8 mouse cellular contexts compared by ENCODE assay signal in the genomic region with DNA sequence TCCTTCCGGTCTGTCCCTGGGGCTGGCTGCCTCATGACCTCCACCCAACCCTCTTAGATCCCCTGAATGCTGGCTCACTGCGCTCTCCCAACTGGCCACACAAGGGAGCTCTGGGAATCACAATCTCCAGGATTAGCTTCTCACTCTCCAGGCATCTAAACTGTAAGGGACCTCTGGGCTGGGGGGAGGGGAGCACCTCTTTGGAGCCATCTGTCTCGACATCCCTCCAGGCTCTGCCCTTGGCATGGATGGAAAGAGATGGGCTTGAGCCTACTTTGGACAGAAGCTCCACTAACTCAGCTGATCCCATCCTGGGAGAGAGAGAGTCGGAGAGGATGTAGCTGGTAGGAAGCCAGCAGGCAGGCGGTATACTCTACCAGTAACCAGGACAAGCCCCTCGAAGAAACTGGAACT. TPM values are rescaled to one million over a fixed set of nuclear protein-coding genes. Genes with fewer than 3 reads are reported as not detected.
DNase-seq lines count a peak whose midpoint lies in the region; ATAC-seq lines count a peak whose summit lies in the region.

No protein-coding gene starts in this region.

- no peak overlapping the region for H3K4me3 ChIP-seq in heart, embryonic 12.5 days
- H3K4me3 ChIP-seq in kidney, embryonic 15.5 days (replicated peaks), result peak overlapping the region; percentile 2; the same call in 1 of the 2 replicates

- no peaks in the 10 kb centered on the region for H3K27me3 ChIP-seq in heart, embryonic 12.5 days (replicated peaks)
- H3K27me3 ChIP-seq in kidney, embryonic 15.5 days, result no peaks in the 10 kb centered on the region

- no peaks in the 10 kb centered on the region for H3K9me3 ChIP-seq in heart, embryonic 12.5 days (replicated peaks)
- no peaks in the 10 kb centered on the region for H3K9me3 ChIP-seq in kidney, embryonic 15.5 days (replicated peaks)

- WGBS in heart, embryonic 12.5 days, result 22% methylated on average over 6 of the region's 6 CpGs
- WGBS in kidney, embryonic 15.5 days, result 37% methylated on average over 6 of the region's 6 CpGs

- peak overlapping the region; percentile 50 for H3K9ac ChIP-seq in heart, embryonic 12.5 days
- 0 out of 2 replicates have a peak overlapping the region, but pooled peaks have one; percentile 4 for H3K9ac ChIP-seq in kidney, embryonic 15.5 days

- ATAC-seq in heart, embryonic 12.5 days (ENCODE audit: insufficient number of reproducible peaks, low FRiP score), result no peak
- no peak for ATAC-seq in kidney, embryonic 15.5 days (replicated peaks; ENCODE audit: low FRiP score)

- H3K27ac ChIP-seq in heart, embryonic 12.5 days (ENCODE audit: poor library complexity, severe bottlenecking), result peak overlapping the region; percentile 74
- H3K27ac ChIP-seq in kidney, embryonic 15.5 days, result peak overlapping the region; percentile 96

- H3K4me1 ChIP-seq in heart, embryonic 12.5 days (replicated peaks), result peaks cover 44% of the 10 kb centered on the region
- peaks cover 49% of the 10 kb centered on the region for H3K4me1 ChIP-seq in kidney, embryonic 15.5 days

- peak overlapping the region; percentile 85 for H3K4me2 ChIP-seq in heart, embryonic 12.5 days
- H3K4me2 ChIP-seq in kidney, embryonic 15.5 days, result 0 out of 2 replicates have a peak overlapping the region, but pooled peaks have one; percentile 85

- peak; percentile 64 for DNase-seq in adrenal gland, postnatal 14 days
- DNase-seq in adrenal gland, postnatal 4 days (ENCODE audit: low spot score in 2 of 2), result no peak
- peak; percentile 83 for DNase-seq in cerebellum, postnatal 14 days
- peak; percentile 39 for DNase-seq in mesoderm, embryonic 11.5 days (ENCODE audit: low read depth, low spot score)
- DNase-seq in layer of hippocampus, postnatal 36 days, result no peak
- DNase-seq in layer of hippocampus, postnatal 25 days (ENCODE audit: extremely low spot score in 1 of 2, low spot score in 1 of 2), result no peak

- peaks cover 17% of the 10 kb centered on the region; the same call in 1 of the 2 replicates for H3K36me3 ChIP-seq in heart, embryonic 12.5 days
- H3K36me3 ChIP-seq in kidney, embryonic 15.5 days, result peaks cover 19% of the 10 kb centered on the region

RNA-seq across cellular contexts. Expression of a gene that starts 1.7 kb away (rescaled TPM):
- 83.2 and 110 TPM in 2 replicates for total RNA-seq in adrenal gland, postnatal 14 days (2021)
- 100 to 1,000 TPM; 167 to 207 TPM for total RNA-seq in adrenal gland, postnatal 4 days (2021)
- polyA plus RNA-seq in heart, embryonic 12.5 days (2016; fragmentation: Nextera tagmentation; extraction: Ambion mirVana), result 124 and 130 TPM in 2 replicates
- polyA plus RNA-seq in kidney, embryonic 15.5 days (2015; fragmentation: Nextera tagmentation; extraction: Ambion mirVana), result 138 and 160 TPM in 2 replicates
- total RNA-seq in layer of hippocampus, postnatal 36 days (2021), result 10 to 100 TPM; 51.0 to 58.7 TPM
- total RNA-seq in layer of hippocampus, postnatal 25 days (2021), result 10 to 100 TPM; 50.0 to 56.5 TPM

RNA-seq across cellular contexts. Expression of a gene that starts 14.0 kb away (rescaled TPM):
- 5.0 and 6.2 TPM in 2 replicates for total RNA-seq in adrenal gland, postnatal 14 days (2021)
- total RNA-seq in adrenal gland, postnatal 4 days (2021), result 10 to 100 TPM; 11.5 to 13.0 TPM
- polyA plus RNA-seq in heart, embryonic 12.5 days (2016; fragmentation: Nextera tagmentation; extraction: Ambion mirVana), result 19.9 and 20.2 TPM in 2 replicates
- polyA plus RNA-seq in kidney, embryonic 15.5 days (2015; fragmentation: Nextera tagmentation; extraction: Ambion mirVana), result 17.0 and 19.2 TPM in 2 replicates
- 10 to 100 TPM; 33.5 to 38.7 TPM for total RNA-seq in layer of hippocampus, postnatal 36 days (2021)
- total RNA-seq in layer of hippocampus, postnatal 25 days (2021), result 10 to 100 TPM; 33.3 to 42.0 TPM

RNA-seq across cellular contexts. Expression of a gene that starts 29.0 kb away (rescaled TPM):
- 41.1 and 52.4 TPM in 2 replicates for total RNA-seq in adrenal gland, postnatal 14 days (2021)
- 10 to 100 TPM; 53.8 to 57.6 TPM for total RNA-seq in adrenal gland, postnatal 4 days (2021)
- polyA plus RNA-seq in heart, embryonic 12.5 days (2016; fragmentation: Nextera tagmentation; extraction: Ambion mirVana), result 21.0 and 25.9 TPM in 2 replicates
- polyA plus RNA-seq in kidney, embryonic 15.5 days (2015; fragmentation: Nextera tagmentation; extraction: Ambion mirVana), result 22.7 and 26.9 TPM in 2 replicates
- 100 to 1,000 TPM; 158 to 162 TPM for total RNA-seq in layer of hippocampus, postnatal 36 days (2021)
- 100 to 1,000 TPM; 164 to 166 TPM for total RNA-seq in layer of hippocampus, postnatal 25 days (2021)

RNA-seq across cellular contexts. Expression of a gene that starts 32.9 kb away (rescaled TPM):
- 5.3 and 6.4 TPM in 2 replicates for total RNA-seq in adrenal gland, postnatal 14 days (2021)
- total RNA-seq in adrenal gland, postnatal 4 days (2021), result 1 to 10 TPM; 6.9 to 8.6 TPM
- polyA plus RNA-seq in heart, embryonic 12.5 days (2016; fragmentation: Nextera tagmentation; extraction: Ambion mirVana), result 3.7 and 4.6 TPM in 2 replicates
- 15.4 and 16.5 TPM in 2 replicates for polyA plus RNA-seq in kidney, embryonic 15.5 days (2015; fragmentation: Nextera tagmentation; extraction: Ambion mirVana)
- total RNA-seq in layer of hippocampus, postnatal 36 days (2021), result 10 to 100 TPM; 21.9 to 22.8 TPM
- 10 to 100 TPM; 20.3 to 24.8 TPM for total RNA-seq in layer of hippocampus, postnatal 25 days (2021)

RNA-seq across cellular contexts. Expression of a gene that starts 41.8 kb away (rescaled TPM):
- 8.6 and 9.6 TPM in 2 replicates for total RNA-seq in adrenal gland, postnatal 14 days (2021)
- total RNA-seq in adrenal gland, postnatal 4 days (2021), result 10 to 100 TPM; 13.9 to 16.2 TPM
- 19.9 and 20.1 TPM in 2 replicates for polyA plus RNA-seq in heart, embryonic 12.5 days (2016; fragmentation: Nextera tagmentation; extraction: Ambion mirVana)
- 14.8 and 16.7 TPM in 2 replicates for polyA plus RNA-seq in kidney, embryonic 15.5 days (2015; fragmentation: Nextera tagmentation; extraction: Ambion mirVana)
- total RNA-seq in layer of hippocampus, postnatal 36 days (2021), result 1 to 10 TPM; 3.1 to 4.7 TPM
- 1 to 10 TPM; 2.7 to 5.1 TPM for total RNA-seq in layer of hippocampus, postnatal 25 days (2021)

Comparison
In these comparisons a context has a peak if more than half of its experiments do, and no peak if none do; other contexts are left out.
1. DNase-seq: peak in adrenal gland, postnatal 14 days (single experiment), cerebellum, postnatal 14 days (2 of 2) and mesoderm, embryonic 11.5 days (single experiment); none in adrenal gland, postnatal 4 days (0 of 2), layer of hippocampus, postnatal 36 days (0 of 2) and layer of hippocampus, postnatal 25 days (0 of 2).